Comparison of ENCODE assay signal across 23 mouse cellular contexts in the genomic region with DNA sequence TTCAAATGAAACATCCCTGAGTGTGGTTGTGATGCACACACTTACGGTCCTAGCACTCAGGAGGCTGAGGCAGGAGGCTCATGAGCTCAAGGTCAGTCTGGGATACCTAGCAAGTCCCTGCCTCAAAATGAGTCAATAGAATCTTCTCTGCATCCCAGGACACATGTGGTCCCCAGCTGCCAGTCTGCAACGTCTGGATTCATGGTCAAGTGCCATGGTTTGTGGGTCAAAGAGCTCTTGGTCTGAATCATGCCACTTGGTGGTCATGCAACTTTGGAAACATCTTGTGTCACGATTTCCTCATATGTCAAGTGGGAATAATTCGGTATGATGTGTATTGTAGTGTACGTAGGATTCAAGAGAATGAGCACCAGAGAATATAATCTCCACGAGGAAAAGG.
DNase-seq lines count a peak whose midpoint lies in the region; TF ChIP-seq lines count a peak whose summit lies in the region.
"Had no signal": no experiment of that assay in that cellular context is flagged by ENCODE, and none has a peak within 500 bp of the region (broad histone marks: within the 10 kb centered on the region; RNA-seq: fewer than 3 reads in every experiment).

No protein-coding gene starts in this region.

- H3K27me3 ChIP-seq in heart, adult 2 months (ENCODE audit: control insufficient read depth, insufficient read depth, low read length): no peaks in the 10 kb centered on the region
- no peaks in the 10 kb centered on the region for H3K27me3 ChIP-seq in heart, embryonic 10.5 days (ENCODE audit: insufficient read depth, poor library complexity, severe bottlenecking)
- H3K27me3 ChIP-seq: embryonic facial prominence, embryonic 12.5 days; forebrain, embryonic 12.5 days; heart, embryonic 12.5 days; intestine, embryonic 15.5 days; limb, embryonic 12.5 days; megakaryocyte, embryonic 14.5 days; midbrain, embryonic 13.5 days; neural tube, embryonic 12.5 days; stomach, embryonic 15.5 days had no signal

- TF ChIP-seq CTCF in heart, adult 2 months (IDR thresholded peaks at IDR 0.05): no peak
- TF ChIP-seq CTCF in lung, adult 2 months (IDR thresholded peaks at IDR 0.05; ENCODE audit: insufficient read depth, low read length): no peak

- no peak overlapping the region for H3K9ac ChIP-seq in heart, adult 2 months (ENCODE audit: low read depth, low read length)
- H3K9ac ChIP-seq: embryonic facial prominence, embryonic 12.5 days; forebrain, embryonic 12.5 days; heart, embryonic 12.5 days; intestine, embryonic 15.5 days; limb, embryonic 12.5 days; liver, embryonic 14.5 days; midbrain, embryonic 13.5 days; neural tube, embryonic 12.5 days; stomach, embryonic 15.5 days had no signal

- no peaks in the 10 kb centered on the region for H3K9me3 ChIP-seq in heart, embryonic 10.5 days
- H3K9me3 ChIP-seq: embryonic facial prominence, embryonic 12.5 days; forebrain, embryonic 12.5 days; heart, embryonic 12.5 days; hindbrain, embryonic 10.5 days; intestine, embryonic 15.5 days; limb, embryonic 12.5 days; megakaryocyte, embryonic 14.5 days; midbrain, embryonic 13.5 days; neural tube, embryonic 12.5 days; stomach, embryonic 15.5 days had no signal

- WGBS in heart, adult 2 months: 64% methylated on average over 6 of the region's 6 CpGs
- WGBS in heart, embryonic 10.5 days: 79% methylated on average over 6 of the region's 6 CpGs
- WGBS in lung, adult 2 months: 67% methylated on average over 6 of the region's 6 CpGs

- peak; percentile 38 for DNase-seq in adrenal gland, adult 2 months
- DNase-seq in adrenal gland, postnatal 25 days: no peak
- peak; percentile 12 to 30 for DNase-seq in heart, adult 2 months
- DNase-seq in heart, embryonic 10.5 days (ENCODE audit: low spot score): no peak
- DNase-seq in lung, postnatal 36 days: peak; percentile 44
- DNase-seq in lung, adult 2 months: no peak
- DNase-seq in left cerebral cortex, postnatal 4 days: no peak
- DNase-seq: cerebellum, adult 2 months; cerebellum, postnatal 25 days; retina, postnatal 1 day; thymus, postnatal 25 days had no signal

- H3K4me1 ChIP-seq in heart, adult 2 months (ENCODE audit: control insufficient read depth, insufficient read depth, low read length): peaks cover 6% of the 10 kb centered on the region
- no peaks in the 10 kb centered on the region; the same call in 1 of the 2 replicates for H3K4me1 ChIP-seq in heart, embryonic 10.5 days
- H3K4me1 ChIP-seq in lung, adult 2 months (ENCODE audit: control insufficient read depth, insufficient read depth, low read length): no peaks in the 10 kb centered on the region
- H3K4me1 ChIP-seq: embryonic facial prominence, embryonic 12.5 days; forebrain, embryonic 12.5 days; heart, embryonic 12.5 days; hindbrain, embryonic 10.5 days; intestine, embryonic 15.5 days; limb, embryonic 12.5 days; megakaryocyte, embryonic 14.5 days; midbrain, embryonic 13.5 days; neural tube, embryonic 12.5 days; stomach, embryonic 15.5 days had no signal

- TF ChIP-seq POLR2A in heart, adult 2 months (IDR thresholded peaks at IDR 0.05; ENCODE audit: insufficient read depth, low read depth, low read length): no peak
- no peak for TF ChIP-seq POLR2A in lung, adult 2 months (IDR thresholded peaks at IDR 0.05; ENCODE audit: borderline replicate concordance, extremely low read depth, low read depth, low read length)

- peak overlapping the region; percentile 51 for H3K27ac ChIP-seq in heart, adult 2 months
- no peak overlapping the region for H3K27ac ChIP-seq in heart, embryonic 10.5 days
- H3K27ac ChIP-seq: embryonic facial prominence, embryonic 12.5 days; forebrain, embryonic 12.5 days; hindbrain, embryonic 10.5 days; intestine, embryonic 15.5 days; layer of hippocampus, adult 2 months; limb, embryonic 12.5 days; liver, embryonic 14.5 days; midbrain, embryonic 13.5 days; neural tube, embryonic 12.5 days; stomach, embryonic 15.5 days had no signal

- H3K36me3 ChIP-seq in heart, adult 2 months (ENCODE audit: control insufficient read depth, insufficient read depth, low read length): no peaks in the 10 kb centered on the region
- no peaks in the 10 kb centered on the region for H3K36me3 ChIP-seq in heart, embryonic 10.5 days
- H3K36me3 ChIP-seq: embryonic facial prominence, embryonic 12.5 days; forebrain, embryonic 12.5 days; heart, embryonic 12.5 days; hindbrain, embryonic 10.5 days; intestine, embryonic 15.5 days; limb, embryonic 12.5 days; midbrain, embryonic 13.5 days; neural tube, embryonic 12.5 days; stomach, embryonic 15.5 days had no signal

- no peak for TF ChIP-seq EP300 in heart, adult 2 months (IDR thresholded peaks at IDR 0.05; ENCODE audit: insufficient read depth, low read depth, low read length)

- no peak overlapping the region for H3K4me3 ChIP-seq in heart, adult 2 months
- H3K4me3 ChIP-seq in heart, embryonic 10.5 days: no peak overlapping the region
- H3K4me3 ChIP-seq in lung, adult 2 months (replicated peaks; ENCODE audit: extremely low read depth, low read depth, low read length): no peak overlapping the region
- H3K4me3 ChIP-seq: embryonic facial prominence, embryonic 12.5 days; forebrain, embryonic 12.5 days; heart, embryonic 12.5 days; hindbrain, embryonic 10.5 days; intestine, embryonic 15.5 days; layer of hippocampus, adult 2 months; limb, embryonic 12.5 days; megakaryocyte, embryonic 14.5 days; midbrain, embryonic 13.5 days; neural tube, embryonic 12.5 days; stomach, embryonic 15.5 days had no signal

- H3K79me2 ChIP-seq in heart, adult 2 months (replicated peaks; ENCODE audit: control insufficient read depth, insufficient read depth, low read length): no peaks in the 10 kb centered on the region

- intact Hi-C loops in heart, adult 2 months (cut with DNase I): loop anchor here (5.0 kb wide), 2 partner anchors 63 to 113 kb away; partner anchors contain the start of genes Dcun1d3 and Lyrm1
- intact Hi-C loops in left cerebral cortex, postnatal 4 days (cut with DNase I): no loop called here

Comparison
In these comparisons a context has a peak if more than half of its experiments do, and no peak if none do; other contexts are left out.
1. DNase-seq: peak in adrenal gland, adult 2 months (single experiment), heart, adult 2 months (2 of 2) and lung, postnatal 36 days (single experiment); none in adrenal gland, postnatal 25 days (single experiment), heart, embryonic 10.5 days (single experiment), lung, adult 2 months (single experiment) and left cerebral cortex, postnatal 4 days (single experiment).